Mouse (Mus musculus) gastrocnemius, adult 2 months (tissue): ENCODE results near the gene Gm17571. TPM values are rescaled to one million over a fixed set of nuclear protein-coding genes. Genes with fewer than 3 reads are reported as not detected.

Source experiments
- DNase-seq: peaks from one replicate; pipeline ENCODE4 v3.0.0; 2022
- H3K27ac ChIP-seq: fragments of 200-600 bp; 2 replicates; pipeline ENCODE4 v1.8.1; 2022; ENCODE audit warnings: mild to moderate bottlenecking
- H3K4me3 ChIP-seq: fragments of 200-600 bp; 2 replicates; pipeline ENCODE4 v1.8.1; 2022; ENCODE audit warnings: mild to moderate bottlenecking, moderate library complexity
- CTCF ChIP-seq: fragments of 200-600 bp; IDR thresholded peaks from 2 replicates; pipeline ENCODE4 v1.8.1; 2022; ENCODE audit warnings: antibody characterized with exemption, mild to moderate bottlenecking, moderate library complexity
- intact Hi-C: fragments of 180-260 bp; cut with DNase I; formaldehyde crosslinking; loops from one replicate; pipeline ENCODE4 v1.15.1; 2025
- total RNA-seq, 2 experiments: library from RNA; stranded (reverse); gene quantifications; 2 replicates each; pipeline ENCODE4 v1.2.3; 2021

Gm17571 gene
- total RNA-seq, 2 experiments from 2014 or later, result not detected

GRCm38 (mm10) chr9:13468778-13469177 is 22.2 kb upstream of the Gm17571 start:
- intact Hi-C loops, result no loop called here
- no peak for DNase-seq
- no peak overlapping the region for H3K4me3 ChIP-seq
- TF ChIP-seq CTCF, result no peak
- peak overlapping the region; percentile 79 for H3K27ac ChIP-seq

GRCm38 (mm10) chr9:13467745-13468144 is 21.2 kb upstream of the Gm17571 start:
- intact Hi-C loops, result no loop called here
- no peak for TF ChIP-seq CTCF
- Histone ChIP-seq H3K4me3 (no peak overlapping the region), H3K27ac (peak overlapping the region; percentile 79; the same call in 1 of the 2 replicates)
- no peak for DNase-seq

- Histone ChIP-seq H3K27ac (peak overlapping the region; percentile 76), H3K4me3 (peak overlapping the region; percentile 28)
- no peak for TF ChIP-seq CTCF
- no peak for DNase-seq
- intact Hi-C loops, result no loop called here
Observed at GRCm38 (mm10) chr9:13466816-13467215, 20.3 kb upstream of the Gm17571 start.

GRCm38 (mm10) chr9:13466351-13466750 is 19.8 kb upstream of the Gm17571 start:
- DNase-seq, result no peak
- no peak for TF ChIP-seq CTCF
- peak overlapping the region; percentile 28; the same call in 1 of the 2 replicates for H3K4me3 ChIP-seq
- intact Hi-C loops, result no loop called here
- H3K27ac ChIP-seq, result peak overlapping the region; percentile 76

GRCm38 (mm10) chr9:13465358-13466020 is 18.9 kb upstream of the Gm17571 start:
- H3K27ac ChIP-seq, result peak overlapping the region; percentile 76
- TF ChIP-seq CTCF, result no peak
- DNase-seq, result no peak
- intact Hi-C loops, result no loop called here
- no peak overlapping the region for H3K4me3 ChIP-seq

- Histone ChIP-seq H3K4me3 (no peak overlapping the region), H3K27ac (no peak overlapping the region)
- DNase-seq, result no peak
- no peak for TF ChIP-seq CTCF
- intact Hi-C loops, result no loop called here
Observed at GRCm38 (mm10) chr9:13460926-13461325, 14.4 kb upstream of the Gm17571 start.

GRCm38 (mm10) chr9:13460012-13460411 is 13.5 kb upstream of the Gm17571 start:
- intact Hi-C loops, result no loop called here
- Histone ChIP-seq H3K27ac (no peak overlapping the region), H3K4me3 (no peak overlapping the region)
- no peak for DNase-seq
- TF ChIP-seq CTCF, result no peak

- DNase-seq, result no peak
- H3K27ac ChIP-seq, result no peak overlapping the region; the same call in 1 of the 2 replicates
- TF ChIP-seq CTCF, result no peak
- H3K4me3 ChIP-seq, result no peak overlapping the region
- intact Hi-C loops, result no loop called here
Observed at GRCm38 (mm10) chr9:13459371-13459770, 12.8 kb upstream of the Gm17571 start.

GRCm38 (mm10) chr9:13457774-13458173 is 11.2 kb upstream of the Gm17571 start:
- intact Hi-C loops, result no loop called here
- DNase-seq, result no peak
- Histone ChIP-seq H3K4me3 (no peak overlapping the region), H3K27ac (no peak overlapping the region)
- TF ChIP-seq CTCF, result no peak

GRCm38 (mm10) chr9:13455231-13455630 is 8.7 kb upstream of the Gm17571 start:
- Histone ChIP-seq H3K4me3 (no peak overlapping the region), H3K27ac (no peak overlapping the region)
- intact Hi-C loops, result no loop called here
- no peak for DNase-seq
- no peak for TF ChIP-seq CTCF

GRCm38 (mm10) chr9:13454651-13455123 is 8.1 kb upstream of the Gm17571 start:
- no peak for TF ChIP-seq CTCF
- DNase-seq, result no peak
- Histone ChIP-seq H3K27ac (peak overlapping the region; percentile 63), H3K4me3 (no peak overlapping the region)
- intact Hi-C loops, result no loop called here

GRCm38 (mm10) chr9:13448716-13449115 is 2.2 kb upstream of the Gm17571 start:
- intact Hi-C loops, result no loop called here
- no peak overlapping the region for H3K4me3 ChIP-seq
- no peak for TF ChIP-seq CTCF
- no peak for DNase-seq
- H3K27ac ChIP-seq, result no peak overlapping the region

GRCm38 (mm10) chr9:13446236-13446635 is 317 bp downstream of the Gm17571 start:
- intact Hi-C loops, result no loop called here
- no peak overlapping the region for H3K27ac ChIP-seq
- no peak for DNase-seq
- H3K4me3 ChIP-seq, result no peak overlapping the region
- no peak for TF ChIP-seq CTCF

- intact Hi-C loops, result no loop called here
- DNase-seq, result no peak
Observed at GRCm38 (mm10) chr9:13443484-13444211, 2.9 kb downstream of the Gm17571 start.

More at GRCm38 (mm10) chr9:13443484-13444211, 2.9 kb downstream of the Gm17571 start:
- Histone ChIP-seq H3K4me3 (no peak overlapping the region), H3K27ac (0 out of 2 replicates have a peak overlapping the region, but pooled peaks have one; percentile 8)
- TF ChIP-seq CTCF, result no peak
